Mouse (Mus musculus) ZHBTc4 (cell line): ENCODE results near the gene Zfp677.

Source experiments
- DNase-seq: peaks from one replicate; pipeline ENCODE4 v3.0.0-alpha.2; 2011; ENCODE audit warnings: low read depth, low spot score

Gene Zfp677

DNA sequence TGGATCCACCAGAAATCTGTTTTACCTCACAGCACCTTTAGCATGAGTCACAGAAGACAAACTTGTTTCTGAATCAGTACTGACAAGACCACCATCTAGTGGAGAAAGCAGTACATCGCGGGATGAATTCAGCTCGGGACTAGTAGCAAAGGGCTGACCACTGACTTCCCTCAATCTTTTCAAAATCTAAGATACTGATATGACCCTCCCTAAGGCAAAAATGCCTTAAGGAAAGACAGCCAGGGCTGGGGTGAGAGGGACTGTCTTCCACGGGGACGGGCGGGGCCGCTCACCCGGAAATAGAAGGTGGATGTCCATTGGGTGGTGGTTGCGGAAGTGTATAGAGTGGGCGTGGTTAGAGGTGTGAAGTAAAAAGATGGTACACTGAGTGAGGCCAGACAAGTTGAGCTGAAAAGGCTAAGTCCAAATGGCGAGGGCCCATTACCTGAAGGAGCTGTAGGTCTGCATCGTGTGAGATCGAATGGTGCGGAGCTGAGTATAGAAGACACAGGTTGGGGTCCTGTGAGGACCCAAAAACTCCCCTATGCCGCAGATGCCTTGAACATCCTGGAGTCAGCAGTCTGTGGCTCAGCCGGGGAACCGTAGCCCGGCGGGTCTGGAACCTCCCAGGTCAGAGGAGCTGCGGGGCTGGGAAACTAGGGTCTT lies at the start of gene Zfp677:
Gene Zfp677 (plus strand): TSS at position 358 of the 666 bp plus-strand sequence.
- peak; percentile 43 for DNase-seq

DNA sequence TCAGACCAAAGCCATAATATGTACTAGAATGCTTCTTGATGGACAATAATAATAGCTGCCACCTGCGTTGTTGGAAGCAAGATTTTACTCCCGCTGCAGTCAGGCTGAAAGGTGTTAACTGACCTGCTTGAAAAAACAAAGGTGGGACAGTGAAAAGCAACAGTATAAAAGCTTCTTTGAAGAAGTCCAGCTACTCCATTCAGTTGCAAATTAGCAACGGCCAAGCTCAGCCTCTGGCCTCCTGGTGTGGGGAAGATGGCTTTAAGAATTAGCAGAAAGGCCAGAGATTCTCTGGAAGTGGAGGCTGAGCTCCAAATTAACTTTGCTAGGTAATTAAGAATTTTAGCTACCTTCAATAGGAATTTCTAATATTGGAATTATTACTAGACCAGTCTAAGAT lies 15.5 kb upstream of the Zfp677 start:
- DNase-seq, result peak; percentile 66

DNA sequence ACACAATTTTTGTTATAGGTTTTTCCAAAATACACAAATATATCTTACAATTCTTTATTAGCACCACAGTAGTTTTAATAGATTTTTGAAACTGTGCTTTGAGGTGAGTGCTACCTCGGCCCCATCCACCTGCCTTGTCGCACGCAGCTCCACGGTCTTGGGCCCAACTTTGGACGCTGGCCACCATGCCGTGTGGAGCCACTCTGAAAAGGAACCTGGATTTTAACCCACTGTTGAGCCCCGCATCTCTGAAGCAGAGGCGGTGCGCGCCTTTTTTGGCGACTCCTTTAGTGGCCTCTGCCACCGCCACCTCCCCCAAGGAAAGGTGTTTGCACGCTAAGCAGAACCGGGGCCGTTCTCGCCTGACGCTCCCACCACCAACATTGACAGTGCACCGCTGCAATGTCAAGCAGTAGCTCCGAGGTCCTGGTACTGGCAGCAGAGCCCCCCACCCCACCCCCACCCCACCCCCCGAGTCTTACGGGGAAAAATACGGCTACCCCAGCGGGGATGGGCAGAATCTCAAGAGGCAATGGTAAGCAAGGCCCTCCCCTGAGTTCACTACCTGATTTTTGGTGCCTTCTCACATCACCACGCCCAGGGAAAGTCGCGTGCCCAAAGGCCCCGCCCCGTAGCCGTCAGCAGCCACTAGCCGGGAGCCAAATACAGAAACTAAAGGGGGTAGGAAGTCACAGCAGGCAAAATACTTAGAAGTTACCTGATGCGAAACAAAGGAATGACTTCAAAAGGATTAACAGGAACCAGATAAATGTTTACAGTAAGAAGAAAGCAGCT lies 13.4 kb upstream of the Zfp677 start:
- DNase-seq, result peak; percentile 85

DNA sequence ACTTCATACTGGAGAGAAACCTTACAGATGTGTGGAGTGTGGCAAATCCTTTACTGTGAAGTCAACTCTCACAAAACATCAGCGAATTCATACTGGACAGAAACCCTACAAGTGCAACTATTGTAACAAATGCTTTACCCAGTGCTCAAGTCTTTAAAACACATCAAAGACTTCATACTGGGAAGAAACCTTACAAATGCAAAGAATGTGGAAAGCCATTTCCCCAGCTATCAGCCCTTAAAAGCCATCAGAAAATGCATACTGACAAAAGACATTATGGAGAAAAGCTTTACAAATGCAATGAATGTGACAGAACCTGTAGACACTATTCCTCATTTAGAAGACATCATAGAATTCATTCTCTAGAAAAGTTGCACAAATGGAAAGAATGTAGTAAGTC lies 8.2 kb upstream of the Zfp677 start:
- peak; percentile 83 for DNase-seq

DNA sequence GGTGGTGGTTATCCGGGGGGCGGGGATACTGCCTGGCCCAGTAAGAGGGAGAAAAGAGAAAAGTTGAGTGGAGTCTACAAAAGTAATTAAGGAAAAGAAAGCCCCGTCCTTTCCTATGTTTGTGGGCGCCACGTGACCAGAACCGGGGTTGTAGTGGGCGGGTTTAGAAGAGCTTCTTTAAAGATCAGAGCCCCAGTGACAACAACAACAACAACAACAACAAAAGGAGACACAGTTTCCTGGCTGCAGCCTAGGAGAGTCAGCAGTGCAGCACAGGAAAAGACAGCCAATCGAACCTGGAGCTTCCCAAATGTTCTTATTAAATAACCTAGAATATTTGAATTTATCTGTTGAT lies 486 bp downstream of the Zfp677 start:
- no peak for DNase-seq

DNA sequence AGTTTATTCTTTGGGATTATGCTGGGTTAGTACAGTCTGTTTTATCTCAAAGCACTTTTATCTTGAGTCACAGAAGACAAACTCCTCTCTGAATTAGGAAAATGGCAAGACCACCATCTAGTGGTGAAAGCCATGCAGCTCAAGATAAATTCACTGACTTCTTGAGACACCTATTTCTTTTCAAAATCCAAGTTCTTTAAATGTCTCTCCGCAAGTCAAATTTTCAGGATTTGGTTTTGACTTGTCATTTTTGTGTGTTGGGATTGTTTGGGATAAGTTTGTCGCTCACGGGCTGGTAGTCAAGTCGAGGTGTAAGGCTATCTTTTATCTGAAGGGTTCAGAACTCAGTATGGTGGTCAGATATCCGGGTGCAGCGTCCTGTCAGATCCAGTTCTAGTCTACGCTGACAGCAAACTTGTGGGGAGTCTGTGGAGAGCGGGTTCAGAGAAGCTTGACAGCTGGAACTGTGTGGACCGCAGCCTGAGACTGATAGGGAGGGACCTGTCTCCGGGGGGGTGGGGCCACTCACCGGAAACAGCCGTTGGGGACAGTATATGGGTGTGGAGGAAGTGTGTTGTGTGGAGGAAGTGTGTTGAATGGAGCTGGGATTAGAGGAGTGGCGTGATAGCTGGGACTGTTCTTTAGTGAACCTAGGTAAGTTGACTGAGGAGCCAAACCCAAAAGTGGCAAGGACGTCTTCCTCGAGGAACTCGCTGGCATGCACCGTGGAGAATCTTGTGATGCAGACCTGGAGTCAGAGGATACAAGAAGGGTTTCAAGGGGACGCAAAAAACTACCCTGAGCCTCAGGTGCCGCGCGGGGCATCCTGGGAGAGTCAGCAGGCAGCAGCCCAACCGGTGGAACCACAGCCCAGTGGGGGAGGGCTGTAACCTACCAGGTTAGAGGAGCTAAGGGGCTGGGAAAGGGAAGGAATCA lies 39.4 kb downstream of the Zfp677 start, which contains the start of gene Zfp54:
Gene Zfp54 (plus strand): TSS at position 564 of the 936 bp plus-strand sequence.
- DNase-seq, result peak; percentile 76

DNA sequence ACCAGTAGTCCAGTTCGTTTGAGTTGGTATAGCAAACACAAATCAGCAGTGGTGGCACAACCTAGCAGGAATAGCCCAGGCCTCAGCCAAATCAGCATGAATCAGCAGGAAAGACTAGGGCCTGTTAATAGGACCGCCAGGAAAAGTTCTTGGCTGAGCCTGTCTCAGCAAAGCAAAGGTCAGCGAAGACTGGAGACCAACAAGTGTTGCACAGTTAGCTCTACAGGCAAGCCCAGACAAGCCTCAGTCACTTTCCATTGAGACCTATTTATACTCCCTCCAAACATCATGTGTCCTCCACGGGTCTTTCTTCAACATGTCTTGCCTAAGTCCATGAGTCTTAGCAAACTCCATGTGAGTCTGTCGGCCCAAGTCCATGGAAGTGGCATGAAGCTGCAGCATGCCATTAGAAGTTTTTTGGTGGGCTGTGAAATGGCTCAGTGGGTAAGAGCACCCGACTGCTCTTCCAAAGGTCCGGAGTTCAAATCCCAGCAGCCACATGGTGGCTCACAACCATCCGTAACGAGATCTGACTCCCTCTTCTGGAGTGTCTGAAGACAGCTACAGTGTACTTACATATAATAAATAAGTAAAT lies 55.4 kb downstream of the Zfp677 start:
- DNase-seq, result peak; percentile 27
